Mouse (Mus musculus): ENCODE measurements at regions not wholly inside any gene's neighbourhood (a gene's known extent, or its start where the extent isn't known, plus 50 kb on each side); places are given as distances from the start of the nearest gene placed in this dataset.
"Not testable (repeated sequence)": the region's sequence is repeated elsewhere in the genome, so short reads cannot be mapped to it uniquely, and the experiment has no call there.

DNA sequence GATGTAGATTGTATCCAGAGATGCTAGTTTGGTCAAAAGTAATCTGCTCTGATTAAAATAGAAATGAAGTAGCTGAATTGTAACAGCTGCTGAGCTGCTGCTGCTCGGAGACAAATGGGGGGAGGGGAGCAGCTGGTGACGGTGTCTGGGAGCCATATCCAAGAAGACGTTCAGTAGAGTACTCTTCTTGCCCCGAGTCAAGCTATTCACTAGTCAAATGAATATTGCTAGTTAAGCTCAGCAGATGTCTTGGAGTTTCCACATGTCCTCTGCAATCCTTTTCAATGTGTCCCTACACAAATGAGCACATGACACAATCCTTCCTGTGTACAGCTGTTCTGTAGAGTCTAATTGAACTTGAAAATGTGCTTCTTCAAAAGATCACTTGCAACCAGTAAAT, 71.7 kb downstream of the Tex35 start:
- H3K9me3 ChIP-seq (ENCODE audit: control insufficient read depth, low read length) = no peaks in the 10 kb centered on the region
- no peaks in the 10 kb centered on the region for H3K36me3 ChIP-seq (ENCODE audit: control insufficient read depth, insufficient read depth, low read length)
- peaks cover 9% of the 10 kb centered on the region; the same call in 1 of the 2 replicates for H3K4me1 ChIP-seq (replicated peaks; ENCODE audit: control insufficient read depth, insufficient read depth, low read length)
- no peak overlapping the region for H3K4me2 ChIP-seq (ENCODE audit: low read length)
- 36% methylated on average over 4 of the region's 4 CpGs for WGBS
- no peak overlapping the region for H3K4me3 ChIP-seq (ENCODE audit: low read depth, low read length)
- DNase-seq (ENCODE audit: low spot score) (no peak), ATAC-seq (replicated peaks; ENCODE audit: low FRiP score, low TSS enrichment, low read depth) (no peak)
- H3K27ac ChIP-seq (ENCODE audit: low read depth) = no peak overlapping the region
- H3K9ac ChIP-seq (ENCODE audit: low read length) = no peak overlapping the region
- H3K27me3 ChIP-seq (replicated peaks; ENCODE audit: control insufficient read depth, insufficient read depth, low read length) = no peaks in the 10 kb centered on the region

DNA sequence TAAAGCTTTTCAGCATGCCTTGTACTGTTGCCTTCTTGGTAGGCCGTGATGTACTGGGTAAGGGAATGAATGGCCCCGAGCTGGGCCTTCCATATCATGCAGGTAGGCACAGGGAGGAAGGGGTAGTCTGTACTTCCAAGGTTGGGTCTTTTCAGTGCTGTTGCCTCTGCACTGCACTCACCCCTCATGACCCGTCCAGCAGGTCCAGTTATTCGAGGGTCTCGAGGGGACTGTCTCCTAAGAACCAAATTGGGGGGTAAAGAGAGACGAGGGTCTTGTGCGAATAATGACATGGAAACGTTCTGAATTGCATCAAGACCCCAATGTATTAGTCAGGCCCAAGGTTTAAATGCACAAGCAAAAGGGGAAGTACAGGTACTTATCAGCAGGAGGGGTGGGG, 73.3 kb downstream of the Tex35 start:
- not testable (repeated sequence) for H3K36me3 ChIP-seq (ENCODE audit: control insufficient read depth, insufficient read depth, low read length); ATAC-seq (replicated peaks; ENCODE audit: low FRiP score, low TSS enrichment, low read depth); DNase-seq (ENCODE audit: low spot score)

DNA sequence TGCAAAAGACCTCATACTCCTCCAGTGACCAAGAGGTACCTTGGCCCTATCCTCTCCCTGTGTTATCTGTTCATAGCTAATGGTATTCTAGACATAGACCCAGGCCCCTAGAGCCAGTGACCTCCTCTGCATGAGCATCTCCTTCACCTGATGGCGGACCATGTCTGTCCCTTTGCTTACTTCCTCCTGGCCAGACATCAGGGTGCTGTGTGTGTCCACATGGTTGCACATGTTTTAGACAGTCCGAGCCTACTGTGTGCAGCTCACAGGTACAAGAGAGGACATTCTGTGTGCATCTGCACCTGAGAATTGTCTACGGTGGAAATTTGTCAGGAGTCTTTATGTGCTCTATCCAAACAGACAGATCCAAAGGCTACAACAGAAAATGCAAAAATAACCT, 79.8 kb downstream of the Tex35 start:
- ATAC-seq (replicated peaks; ENCODE audit: low FRiP score, low TSS enrichment, low read depth) = no peak
- no peak overlapping the region for H3K4me3 ChIP-seq (ENCODE audit: low read depth, low read length)

More for the DNA sequence above, 73.3 kb downstream of the Tex35 start:
- not testable (repeated sequence) for H3K9me3 ChIP-seq (ENCODE audit: control insufficient read depth, low read length); H3K9ac ChIP-seq (ENCODE audit: low read length); H3K4me2 ChIP-seq (ENCODE audit: low read length); H3K27me3 ChIP-seq (replicated peaks; ENCODE audit: control insufficient read depth, insufficient read depth, low read length); H3K27ac ChIP-seq (ENCODE audit: low read depth); H3K4me3 ChIP-seq (ENCODE audit: low read depth, low read length); H3K4me1 ChIP-seq (replicated peaks; ENCODE audit: control insufficient read depth, insufficient read depth, low read length)
- 93% methylated on average over 8 of the region's 8 CpGs for WGBS

DNA sequence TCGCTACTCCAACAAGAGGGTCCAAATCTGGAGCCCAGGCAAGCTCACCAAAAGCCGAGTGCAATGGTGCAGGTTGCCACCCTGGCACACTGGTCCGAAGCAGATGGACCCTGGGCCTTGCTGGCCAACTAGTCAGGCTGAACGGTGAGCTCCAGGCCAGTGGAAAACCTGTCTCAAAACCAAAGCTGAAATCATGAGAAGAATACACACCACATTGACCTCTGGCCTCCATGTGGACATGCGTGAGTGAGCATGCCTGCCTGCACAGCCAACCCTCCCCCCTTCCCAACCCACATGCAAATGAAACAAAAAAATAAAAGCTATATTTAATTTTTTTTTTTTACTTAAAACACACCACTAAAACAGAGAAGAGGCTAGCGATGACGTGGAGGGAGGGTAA, 80.8 kb downstream of the Tex35 start:
- Histone ChIP-seq H3K27me3 (replicated peaks; ENCODE audit: control insufficient read depth, insufficient read depth, low read length) (no peaks in the 10 kb centered on the region), H3K36me3 (ENCODE audit: control insufficient read depth, insufficient read depth, low read length) (no peaks in the 10 kb centered on the region), H3K4me3 (ENCODE audit: low read depth, low read length) (no peak overlapping the region), H3K9me3 (ENCODE audit: control insufficient read depth, low read length) (no peaks in the 10 kb centered on the region), H3K27ac (ENCODE audit: low read depth) (no peak overlapping the region), H3K4me1 (replicated peaks; ENCODE audit: control insufficient read depth, insufficient read depth, low read length) (no peaks in the 10 kb centered on the region), H3K9ac (ENCODE audit: low read length) (no peak overlapping the region), H3K4me2 (ENCODE audit: low read length) (no peak overlapping the region)
- ATAC-seq (replicated peaks; ENCODE audit: low FRiP score, low TSS enrichment, low read depth) (no peak), DNase-seq (ENCODE audit: low spot score) (no peak)
- WGBS = 90% methylated on average over 7 of the region's 7 CpGs

More for the DNA sequence above, 79.8 kb downstream of the Tex35 start:
- no peaks in the 10 kb centered on the region for H3K27me3 ChIP-seq (replicated peaks; ENCODE audit: control insufficient read depth, insufficient read depth, low read length)
- no peak overlapping the region for H3K9ac ChIP-seq (ENCODE audit: low read length)
- no peak for DNase-seq (ENCODE audit: low spot score)
- H3K27ac ChIP-seq (ENCODE audit: low read depth) = no peak overlapping the region
- no peak overlapping the region for H3K4me2 ChIP-seq (ENCODE audit: low read length)
- no peaks in the 10 kb centered on the region for H3K36me3 ChIP-seq (ENCODE audit: control insufficient read depth, insufficient read depth, low read length)
- WGBS = 91% methylated on average over 3 of the region's 3 CpGs
- no peaks in the 10 kb centered on the region for H3K9me3 ChIP-seq (ENCODE audit: control insufficient read depth, low read length)
- H3K4me1 ChIP-seq (replicated peaks; ENCODE audit: control insufficient read depth, insufficient read depth, low read length) = no peaks in the 10 kb centered on the region

DNA sequence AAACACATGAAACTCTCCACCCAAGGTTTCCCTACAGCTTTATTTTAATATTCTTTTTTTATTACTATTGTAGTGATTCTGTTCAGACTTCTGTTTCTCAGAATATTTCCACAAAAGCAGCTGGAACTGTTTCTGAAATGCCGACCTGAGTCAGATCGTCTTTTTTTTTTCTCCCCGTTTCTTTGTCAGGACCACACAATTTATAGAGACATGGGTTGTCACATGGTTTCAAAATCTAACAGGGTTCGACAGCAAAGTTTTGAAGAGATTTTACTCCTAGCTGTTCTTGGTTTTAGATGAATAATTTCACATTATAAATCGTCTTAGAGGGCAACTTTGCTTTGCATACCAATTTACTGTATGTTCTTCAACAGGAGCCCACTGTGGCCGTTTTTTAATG, 84.0 kb upstream of the Ralgps2 start:
- Histone ChIP-seq H3K9ac (ENCODE audit: low read length) (no peak overlapping the region), H3K4me3 (ENCODE audit: low read depth, low read length) (no peak overlapping the region), H3K36me3 (ENCODE audit: control insufficient read depth, insufficient read depth, low read length) (no peaks in the 10 kb centered on the region), H3K4me2 (ENCODE audit: low read length) (no peak overlapping the region), H3K4me1 (replicated peaks; ENCODE audit: control insufficient read depth, insufficient read depth, low read length) (no peaks in the 10 kb centered on the region), H3K9me3 (ENCODE audit: control insufficient read depth, low read length) (no peaks in the 10 kb centered on the region), H3K27me3 (replicated peaks; ENCODE audit: control insufficient read depth, insufficient read depth, low read length) (no peaks in the 10 kb centered on the region), H3K27ac (ENCODE audit: low read depth) (no peak overlapping the region)
- 64% methylated on average over 6 of the region's 6 CpGs for WGBS
- DNase-seq (ENCODE audit: low spot score) (no peak), ATAC-seq (replicated peaks; ENCODE audit: low FRiP score, low TSS enrichment, low read depth) (no peak)

DNA sequence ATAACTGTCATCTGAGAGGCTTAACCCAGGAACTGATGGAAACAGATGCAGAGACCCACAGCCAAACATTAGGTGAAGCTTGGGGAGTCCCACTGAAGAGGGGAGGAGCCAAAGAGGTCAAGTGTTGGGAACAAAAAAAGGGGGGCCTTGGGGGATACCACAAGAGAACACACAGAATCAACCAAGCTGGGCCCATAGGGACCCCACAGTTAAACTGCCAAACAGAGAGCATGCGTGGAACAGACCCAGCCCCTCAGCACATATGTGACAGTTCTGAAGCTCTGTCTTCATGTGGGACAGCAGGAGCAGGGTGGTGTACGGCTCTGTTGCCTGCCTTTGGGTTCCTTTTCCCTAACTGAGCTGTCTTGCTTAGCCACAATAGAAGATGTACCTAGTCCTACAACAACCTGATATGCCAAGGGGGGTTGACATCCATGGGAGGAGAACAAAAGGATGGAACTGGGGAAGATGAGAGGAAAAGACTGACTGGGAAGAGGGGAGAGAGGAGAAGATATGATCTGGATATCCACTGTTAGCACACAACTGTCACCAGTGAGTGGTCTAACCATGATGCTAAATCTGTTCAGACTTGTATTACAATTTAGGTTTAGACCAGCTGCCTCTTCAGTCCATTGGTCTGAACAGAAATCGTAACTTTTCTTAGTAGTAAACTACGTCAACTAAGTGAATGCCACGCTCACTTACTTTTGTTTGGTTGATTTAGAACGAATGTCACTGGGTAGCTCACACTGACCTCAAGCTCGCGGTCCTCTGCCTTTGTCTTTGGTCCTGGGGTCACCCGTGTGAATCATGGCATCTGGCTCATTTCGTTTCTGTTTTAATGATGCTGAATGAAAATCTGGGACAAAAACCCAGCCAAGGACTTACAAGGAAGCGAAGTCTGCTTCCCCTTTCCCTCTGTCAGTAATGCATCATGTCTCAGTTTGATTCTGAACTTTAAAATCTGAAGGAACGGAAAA, 83.3 kb upstream of the Ralgps2 start:
- no peak overlapping the region for H3K27ac ChIP-seq (ENCODE audit: low read depth)
- 72% methylated on average over 12 of the region's 12 CpGs for WGBS
- H3K4me2 ChIP-seq (ENCODE audit: low read length) = no peak overlapping the region
- H3K4me3 ChIP-seq (ENCODE audit: low read depth, low read length) = no peak overlapping the region
- no peak overlapping the region for H3K9ac ChIP-seq (ENCODE audit: low read length)
- DNase-seq (ENCODE audit: low spot score) (no peak), ATAC-seq (replicated peaks; ENCODE audit: low FRiP score, low TSS enrichment, low read depth) (no peak)
- H3K9me3 ChIP-seq (ENCODE audit: control insufficient read depth, low read length) = no peaks in the 10 kb centered on the region
- H3K4me1 ChIP-seq (replicated peaks; ENCODE audit: control insufficient read depth, insufficient read depth, low read length) = no peaks in the 10 kb centered on the region
- H3K36me3 ChIP-seq (ENCODE audit: control insufficient read depth, insufficient read depth, low read length) = no peaks in the 10 kb centered on the region
- H3K27me3 ChIP-seq (replicated peaks; ENCODE audit: control insufficient read depth, insufficient read depth, low read length) = no peaks in the 10 kb centered on the region

DNA sequence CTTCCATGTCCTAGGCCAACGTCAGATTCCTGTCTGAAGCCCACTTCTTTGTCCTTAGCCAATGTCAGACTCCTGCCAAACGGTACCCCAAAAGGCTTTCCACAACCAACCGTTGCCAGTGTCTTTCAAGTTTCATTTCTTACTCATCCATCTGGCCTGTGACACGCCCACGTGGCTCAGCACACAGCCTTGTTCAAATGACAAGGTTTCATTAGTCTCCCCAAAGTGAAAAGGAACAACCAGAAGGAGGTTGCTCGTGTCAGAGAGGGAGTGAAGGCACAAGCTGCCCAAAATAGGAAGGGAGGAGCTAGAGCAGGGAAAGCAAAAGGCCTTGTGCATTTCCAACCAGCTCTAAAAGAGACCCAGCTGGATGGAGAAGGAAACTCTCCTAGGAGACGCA, 80.5 kb upstream of the Ralgps2 start:
- Histone ChIP-seq H3K4me1 (replicated peaks; ENCODE audit: control insufficient read depth, insufficient read depth, low read length) (no peaks in the 10 kb centered on the region), H3K36me3 (ENCODE audit: control insufficient read depth, insufficient read depth, low read length) (no peaks in the 10 kb centered on the region), H3K4me2 (ENCODE audit: low read length) (no peak overlapping the region), H3K4me3 (ENCODE audit: low read depth, low read length) (no peak overlapping the region), H3K27me3 (replicated peaks; ENCODE audit: control insufficient read depth, insufficient read depth, low read length) (no peaks in the 10 kb centered on the region), H3K9me3 (ENCODE audit: control insufficient read depth, low read length) (no peaks in the 10 kb centered on the region), H3K27ac (ENCODE audit: low read depth) (no peak overlapping the region), H3K9ac (ENCODE audit: low read length) (no peak overlapping the region)
- 65% methylated on average over 7 of the region's 7 CpGs for WGBS
- ATAC-seq (replicated peaks; ENCODE audit: low FRiP score, low TSS enrichment, low read depth) (no peak), DNase-seq (ENCODE audit: low spot score) (no peak)

DNA sequence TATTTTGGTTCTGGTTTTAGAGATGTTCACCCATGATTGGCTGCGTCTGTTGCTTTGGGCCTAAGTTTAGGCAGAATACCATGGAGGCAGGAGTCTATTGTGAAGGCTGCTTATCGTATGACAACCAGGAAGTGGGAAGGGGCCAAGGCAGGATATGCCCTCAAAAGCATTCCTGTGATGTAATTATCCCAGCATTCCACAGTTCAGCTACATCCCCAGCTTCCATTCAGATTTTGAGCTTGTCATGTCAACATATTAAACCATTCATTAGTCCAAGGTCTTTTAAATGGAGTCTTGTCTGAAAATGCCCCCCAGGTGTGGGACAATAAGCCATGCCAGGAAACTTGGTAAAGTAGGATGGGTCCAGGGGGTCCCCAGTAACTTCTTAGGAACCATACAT, 79.3 kb upstream of the Ralgps2 start:
- H3K27ac ChIP-seq (ENCODE audit: low read depth) = no peak overlapping the region
- H3K4me2 ChIP-seq (ENCODE audit: low read length) = no peak overlapping the region
- H3K9me3 ChIP-seq (ENCODE audit: control insufficient read depth, low read length) = no peaks in the 10 kb centered on the region
- no peaks in the 10 kb centered on the region for H3K4me1 ChIP-seq (replicated peaks; ENCODE audit: control insufficient read depth, insufficient read depth, low read length)
- 87% methylated on average over 2 of the region's 2 CpGs for WGBS
- no peak for ATAC-seq (replicated peaks; ENCODE audit: low FRiP score, low TSS enrichment, low read depth)
- H3K9ac ChIP-seq (ENCODE audit: low read length) = no peak overlapping the region
- no peaks in the 10 kb centered on the region for H3K36me3 ChIP-seq (ENCODE audit: control insufficient read depth, insufficient read depth, low read length)
- no peaks in the 10 kb centered on the region for H3K27me3 ChIP-seq (replicated peaks; ENCODE audit: control insufficient read depth, insufficient read depth, low read length)
- no peak overlapping the region for H3K4me3 ChIP-seq (ENCODE audit: low read depth, low read length)
- DNase-seq (ENCODE audit: low spot score) = no peak

Measured in intestine, embryonic 14.5 days (tissue).